Mouse (Mus musculus) forebrain, embryonic 10.5 days (tissue): Measurements from ENCODE around the gene Nat8l. TPM values are rescaled to one million over a fixed set of nuclear protein-coding genes. Genes with fewer than 3 reads are reported as not detected.

Source experiments
- DNase-seq: peaks from one replicate; pipeline ENCODE4 v3.0.0-alpha.2; 2017; ENCODE audit warnings: low spot score; ENCODE audit errors: extremely low spot score
- H3K27ac ChIP-seq: fragments of 300-500 bp; sonication (generic); 2 replicates; pipeline ENCODE4 v1.5.1; 2016; ENCODE audit warnings: mild to moderate bottlenecking
- H3K27me3 ChIP-seq: fragments of 300-500 bp; sonication (generic); 2 replicates; pipeline ENCODE4 v1.6.1; 2016; ENCODE audit warnings: mild to moderate bottlenecking; ENCODE audit not compliant: poor library complexity, severe bottlenecking
- H3K36me3 ChIP-seq: fragments of 300-500 bp; sonication (generic); replicated peaks from 2 replicates; pipeline ENCODE4 v1.6.1; 2016; ENCODE audit warnings: mild to moderate bottlenecking, moderate library complexity
- H3K4me1 ChIP-seq: fragments of 300-500 bp; sonication (generic); 2 replicates; pipeline ENCODE4 v1.6.1; 2016
- H3K4me3 ChIP-seq: fragments of 300-500 bp; sonication (generic); 2 replicates; pipeline ENCODE4 v1.5.1; 2016; ENCODE audit warnings: mild to moderate bottlenecking, moderate library complexity
- H3K9me3 ChIP-seq: fragments of 300-500 bp; sonication (generic); 2 replicates; pipeline ENCODE4 v1.6.1; 2016; ENCODE audit warnings: mild to moderate bottlenecking, moderate library complexity
- WGBS: fragments of 180-500 bp; shearing (Covaris S2); methylation state at CpG from one replicate; pipeline ENCODE4 v1.1.7; 2016; 5-methylcytosine and 5-hydroxymethylcytosine counted together
- polyA plus RNA-seq: library from polyadenylated mRNA; unstranded; fragments of >200 nt; fragmentation: Nextera tagmentation; extraction: Ambion mirVana; gene quantifications from 2 replicates; pipeline ENCODE4 v1.2.1, GENCODE M21; 2016

Gene Nat8l
- polyA plus RNA-seq, 1 experiment from 2014 or later: 1.5 TPM

DNA sequence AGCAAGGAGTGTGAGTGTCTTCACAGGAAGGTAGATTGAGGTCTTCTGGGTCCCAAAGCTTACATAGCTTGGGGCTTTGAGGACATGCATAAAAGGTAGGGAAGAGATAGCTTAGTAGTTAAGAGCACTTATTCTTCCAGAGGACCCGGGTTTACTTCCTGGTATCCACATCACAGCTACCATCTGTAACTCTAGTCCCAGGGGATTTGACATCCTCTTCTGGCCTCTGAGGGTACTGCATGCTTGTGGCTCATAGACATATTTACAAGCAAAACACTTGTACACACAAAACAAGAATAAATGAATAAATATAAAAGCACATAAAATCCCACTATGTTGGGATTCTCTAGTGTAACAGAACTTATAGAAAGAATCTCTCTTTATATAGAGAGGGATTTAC lies 18.9 kb downstream of the Nat8l start:
- Histone ChIP-seq H3K27ac (no peak overlapping the region), H3K4me3 (no peak overlapping the region), H3K27me3 (no peaks in the 10 kb centered on the region), H3K4me1 (no peaks in the 10 kb centered on the region), H3K9me3 (no peaks in the 10 kb centered on the region), H3K36me3 (no peaks in the 10 kb centered on the region)
- WGBS: 60% methylated on average over 1 of the region's 1 CpGs
- no peak for DNase-seq

DNA sequence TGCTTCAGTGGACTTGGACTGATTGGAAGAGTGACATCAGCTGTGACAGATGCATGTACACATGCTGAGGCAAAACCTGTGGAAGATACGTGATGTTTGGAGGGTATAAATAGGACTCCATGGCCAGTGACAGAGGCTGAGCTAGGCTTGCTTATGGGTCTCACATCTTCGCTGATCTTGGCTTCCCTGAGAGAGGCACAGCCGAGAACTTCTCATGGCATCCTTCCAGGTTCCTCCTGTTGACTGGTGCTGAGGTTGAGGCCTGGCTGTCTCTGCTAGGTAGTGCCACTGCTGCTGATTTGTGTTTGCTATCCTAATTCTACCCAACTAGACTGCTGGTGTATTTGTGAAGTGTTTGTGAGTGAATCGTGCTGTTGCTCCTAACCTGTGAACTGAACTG lies 23.2 kb downstream of the Nat8l start:
- H3K4me1 ChIP-seq: no peaks in the 10 kb centered on the region
- DNase-seq: no peak
- H3K27ac ChIP-seq: no peak overlapping the region
- H3K9me3 ChIP-seq: no peaks in the 10 kb centered on the region
- H3K27me3 ChIP-seq: no peaks in the 10 kb centered on the region
- no peaks in the 10 kb centered on the region for H3K36me3 ChIP-seq
- H3K4me3 ChIP-seq: no peak overlapping the region
- 87% methylated on average over 4 of the region's 4 CpGs for WGBS

DNA sequence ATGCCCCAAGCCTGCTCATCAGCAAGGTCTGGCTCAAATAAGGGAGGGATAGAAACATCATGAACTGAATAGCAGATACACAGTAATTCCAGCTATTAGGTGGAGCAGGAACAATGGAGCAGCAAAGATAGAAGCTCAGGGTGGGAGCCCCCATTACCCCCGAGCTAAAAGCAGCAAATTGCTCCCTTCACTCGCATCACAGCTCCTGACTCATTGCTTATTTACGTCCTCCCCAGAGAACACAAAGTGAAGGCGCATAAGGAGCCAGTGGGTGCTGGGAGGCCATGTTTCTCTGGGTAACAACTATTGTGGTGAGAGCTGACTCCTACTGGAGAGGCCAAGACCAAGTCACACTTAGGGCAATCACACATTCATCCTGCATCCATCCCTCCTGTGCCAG lies 34.3 kb downstream of the Nat8l start:
- no peaks in the 10 kb centered on the region for H3K27me3 ChIP-seq
- WGBS: 73% methylated on average over 4 of the region's 4 CpGs
- H3K27ac ChIP-seq: no peak overlapping the region
- H3K9me3 ChIP-seq: no peaks in the 10 kb centered on the region
- no peaks in the 10 kb centered on the region for H3K36me3 ChIP-seq
- no peak for DNase-seq
- no peak overlapping the region for H3K4me3 ChIP-seq
- no peaks in the 10 kb centered on the region for H3K4me1 ChIP-seq

DNA sequence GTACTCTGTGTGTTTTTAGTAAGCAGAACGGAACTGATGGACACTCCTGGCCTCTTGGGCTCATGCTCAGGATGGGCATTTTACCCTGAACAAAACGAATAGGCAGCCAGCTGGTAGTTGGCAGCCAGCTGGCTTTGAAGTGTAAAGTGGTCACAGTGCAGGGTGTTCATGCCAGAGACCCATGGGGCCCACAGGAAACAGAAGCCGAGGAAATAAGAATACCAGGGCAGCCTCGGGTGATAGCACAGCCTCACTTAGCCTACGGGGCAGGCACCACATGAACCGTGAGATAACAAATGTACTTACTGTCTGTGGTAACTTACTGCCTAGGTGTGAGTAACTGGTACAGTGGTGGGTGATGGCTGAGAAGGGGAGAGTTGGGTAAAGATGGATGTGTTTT lies 35.2 kb downstream of the Nat8l start:
- Histone ChIP-seq H3K27ac (no peak overlapping the region), H3K27me3 (no peaks in the 10 kb centered on the region), H3K36me3 (no peaks in the 10 kb centered on the region), H3K4me3 (no peak overlapping the region), H3K4me1 (no peaks in the 10 kb centered on the region), H3K9me3 (no peaks in the 10 kb centered on the region)
- 86% methylated on average over 6 of the region's 6 CpGs for WGBS
- no peak for DNase-seq

DNA sequence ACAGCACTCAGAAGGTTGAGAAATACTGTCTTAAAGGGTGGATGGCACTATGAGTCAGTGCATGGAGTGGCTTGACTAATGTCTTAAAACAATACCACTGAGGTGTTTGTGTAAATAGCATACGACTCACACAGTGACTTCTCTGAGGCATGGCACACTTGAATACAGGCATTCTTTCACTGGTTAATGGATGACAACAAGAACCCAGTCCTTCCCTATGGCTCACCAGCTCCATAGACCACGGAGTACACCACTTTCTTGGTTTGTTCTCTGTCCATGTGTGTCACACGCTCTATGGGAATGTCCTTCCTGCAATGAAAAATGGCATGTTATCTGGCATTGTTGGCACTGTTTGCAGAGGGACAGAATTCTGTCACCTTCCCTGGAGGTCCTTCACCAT lies 36.7 kb downstream of the Nat8l start:
- WGBS: 85% methylated on average over 3 of the region's 3 CpGs
- no peak for DNase-seq
- H3K36me3 ChIP-seq: no peaks in the 10 kb centered on the region
- no peak overlapping the region for H3K4me3 ChIP-seq
- no peaks in the 10 kb centered on the region for H3K9me3 ChIP-seq
- H3K27ac ChIP-seq: no peak overlapping the region
- H3K4me1 ChIP-seq: no peaks in the 10 kb centered on the region
- H3K27me3 ChIP-seq: no peaks in the 10 kb centered on the region

Other genes with a start within 250 kb of the Nat8l start
- gene Letm1, start 213.2 kb upstream of the Nat8l start, polyA plus RNA-seq: 57.8 and 59.2 TPM in 2 replicates
- 105 and 108 TPM in 2 replicates for gene Nsd2, start 175.3 kb upstream of the Nat8l start, polyA plus RNA-seq
- 86.9 and 89.9 TPM in 2 replicates for gene Nelfa, start 59.6 kb upstream of the Nat8l start, polyA plus RNA-seq
- gene Gm1673, start 12.6 kb upstream of the Nat8l start, polyA plus RNA-seq: 256 and 263 TPM in 2 replicates
- gene Poln, start 173.5 kb downstream of the Nat8l start, polyA plus RNA-seq: 0.77 and 0.89 TPM in 2 replicates
- gene Haus3, start 173.5 kb downstream of the Nat8l start, polyA plus RNA-seq: 53.8 and 59.4 TPM in 2 replicates
- 11.1 and 14.6 TPM in 2 replicates for gene Mxd4, start 191.7 kb downstream of the Nat8l start, polyA plus RNA-seq